Mouse (Mus musculus) effector memory CD4-positive, alpha-beta T cell, adult 5 months (primary cell): ENCODE results near the gene Hnrnpll. TPM values are rescaled to one million over a fixed set of nuclear protein-coding genes. Genes with fewer than 3 reads are reported as not detected.

Source experiments
- polyA plus RNA-seq: library from polyadenylated mRNA; unstranded; fragments of 100-300 nt; shearing (Covaris generic); gene quantifications from one replicate; pipeline ENCODE4 v1.2.1, GENCODE M21; 2017

Hnrnpll gene
- 52.7 TPM for polyA plus RNA-seq

DNA sequence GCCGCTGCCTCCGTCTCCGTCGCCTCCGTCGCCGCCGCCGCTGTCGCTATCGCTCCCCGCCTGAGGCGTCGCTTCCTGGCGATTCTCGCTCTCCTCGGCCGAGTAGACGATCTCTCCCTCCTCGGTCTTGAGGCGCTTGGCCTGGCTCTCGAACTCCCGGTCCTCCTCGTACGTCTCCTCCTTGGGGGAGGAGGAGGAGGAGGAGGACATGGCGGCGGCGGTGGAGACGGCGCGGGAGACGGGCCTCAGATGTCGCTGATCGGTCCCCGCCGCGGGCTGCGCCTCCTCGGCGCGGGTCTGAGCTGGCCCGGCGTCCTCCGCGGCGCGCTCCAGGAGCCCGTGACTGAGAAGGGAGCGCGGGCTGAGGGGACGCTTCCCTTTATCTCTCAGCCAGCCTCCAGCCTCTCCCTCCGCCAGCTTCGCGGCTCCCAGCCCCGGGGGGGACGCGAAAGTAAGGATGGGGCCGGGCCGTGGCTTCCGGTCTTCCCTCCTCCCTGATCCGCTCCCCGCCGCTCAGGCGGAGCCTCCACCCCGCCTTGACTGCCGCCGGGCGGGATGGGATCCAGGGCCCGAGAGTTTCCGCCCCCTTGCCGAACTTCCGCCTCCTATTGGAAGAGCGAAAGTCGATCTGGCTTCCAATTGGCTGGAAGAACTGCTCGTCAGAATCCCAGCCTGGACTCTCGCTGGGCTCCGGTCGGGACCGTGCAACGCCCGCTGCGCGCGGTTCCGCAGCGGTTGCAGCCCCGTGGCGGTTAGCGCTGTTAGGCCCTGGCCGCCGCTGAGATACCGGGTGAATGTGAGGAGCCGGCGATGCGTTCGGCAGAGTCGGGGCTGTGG, at the start of gene Hnrnpll:
Gene Hnrnpll (minus strand): TSS at position 552 of the 837 bp plus-strand sequence.

Other genes with a start within 250 kb of the Hnrnpll start
- 59.8 TPM for gene Atl2, start 166.2 kb downstream of the Hnrnpll start, polyA plus RNA-seq
- 11.0 TPM for gene Galm, start 65.1 kb upstream of the Hnrnpll start, polyA plus RNA-seq
- gene Srsf7, start 145.0 kb upstream of the Hnrnpll start, polyA plus RNA-seq = 778 TPM
- not detected for gene Ttc39d, start 145.1 kb upstream of the Hnrnpll start, polyA plus RNA-seq
- 4.3 TPM for gene Gemin6, start 162.1 kb upstream of the Hnrnpll start, polyA plus RNA-seq
- 2.2 TPM for gene Morn2, start 227.9 kb upstream of the Hnrnpll start, polyA plus RNA-seq
- 17.6 TPM for gene Dhx57, start 228.1 kb upstream of the Hnrnpll start, polyA plus RNA-seq
- not detected for gene Arhgef33, start 245.1 kb upstream of the Hnrnpll start, polyA plus RNA-seq